Mouse (Mus musculus) layer of hippocampus, adult 9-10 months (tissue): ENCODE measurements around the gene Eif1ad.
"Not testable (repeated sequence)": the region's sequence is repeated elsewhere in the genome, so short reads cannot be mapped to it uniquely, and the experiment has no call there.

Source experiments
- DNase-seq: peaks from one replicate; pipeline ENCODE4 v3.0.0; 2022; ENCODE audit warnings: low spot score

Eif1ad gene

GRCm38 (mm10) chr19:5377446-5377845 is 10.9 kb downstream of the Eif1ad start:
- peak; percentile 61 for DNase-seq

DNA sequence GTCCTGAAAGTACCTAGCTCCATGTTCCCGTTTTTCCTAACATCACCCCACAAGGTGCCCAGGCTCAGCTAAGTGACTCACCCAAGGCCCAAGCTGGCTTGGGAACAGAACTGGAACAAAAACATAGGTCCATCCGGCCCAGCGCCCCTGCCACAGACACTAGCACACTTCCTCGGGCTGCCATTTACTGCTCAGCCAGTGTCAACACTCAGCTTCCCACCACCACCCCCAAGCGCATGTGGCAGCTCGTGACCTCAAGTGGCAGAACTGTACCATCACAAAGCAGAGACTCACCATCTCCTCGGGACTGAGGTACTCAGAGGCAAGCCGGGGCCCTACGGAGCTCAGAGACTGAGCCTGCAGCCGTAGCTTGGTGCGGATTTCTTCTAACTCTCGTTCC is 16.8 kb downstream of the Eif1ad start:
- DNase-seq, result no peak

- DNase-seq, result no peak
These were observed 18.2 kb downstream of the Eif1ad start for GRCm38 (mm10) chr19:5384715-5385114.

DNA sequence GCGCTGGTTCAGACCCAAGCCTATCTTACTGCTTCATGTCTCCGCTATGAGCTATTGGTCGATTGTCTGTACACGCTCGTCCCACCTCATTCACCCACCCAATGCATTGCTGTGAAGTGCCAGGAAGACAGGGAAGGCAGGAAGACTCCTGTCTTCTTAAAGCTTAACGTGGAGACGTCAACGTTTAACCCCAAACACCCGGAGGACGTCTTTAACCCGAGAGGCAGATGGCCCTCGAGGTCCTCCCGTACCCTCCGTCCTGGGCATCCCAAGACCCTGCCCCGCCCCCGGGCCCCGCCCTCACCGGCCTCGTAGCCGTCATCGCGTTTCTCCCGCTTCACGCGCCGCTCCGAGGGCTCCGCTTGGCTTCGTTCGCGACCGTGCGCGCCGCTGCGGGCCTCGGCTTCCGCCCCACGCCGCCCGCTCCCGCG is 21.5 kb downstream of the Eif1ad start:
- DNase-seq, result no peak

DNA sequence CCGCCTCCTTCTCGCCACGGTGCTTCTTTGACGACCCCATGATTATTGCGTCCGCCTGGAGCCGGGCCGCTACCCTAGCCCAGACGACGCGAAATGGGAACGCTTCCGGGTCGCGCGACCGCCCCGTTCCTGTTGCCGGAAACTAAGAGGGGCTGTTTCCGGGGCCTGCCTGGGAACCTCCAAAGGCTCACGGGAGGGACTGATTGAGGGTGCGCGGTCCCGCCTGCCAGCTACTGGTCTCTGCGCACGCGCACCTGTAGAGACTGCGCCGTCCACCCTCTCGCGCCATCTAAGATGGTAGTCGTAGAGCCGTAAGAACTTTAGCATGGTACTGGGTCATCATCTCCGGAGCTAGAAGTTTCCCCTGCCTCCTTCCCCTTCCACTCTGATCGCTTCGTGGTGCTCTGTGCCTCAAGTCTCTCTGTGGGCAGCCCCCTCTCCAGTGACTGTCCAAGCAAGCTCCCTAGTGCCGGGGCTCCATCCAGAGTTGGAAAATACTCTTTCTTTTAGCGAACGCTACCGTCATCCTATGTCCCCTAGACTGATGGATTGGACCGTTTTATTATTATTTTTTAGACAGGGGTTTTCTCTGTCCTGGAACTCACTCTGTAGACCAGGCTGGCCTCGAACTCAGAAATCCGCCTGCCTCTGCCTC is 22.2 kb downstream of the Eif1ad start, which contains the start of gene Sart1:
Sart1 (minus strand) TSS at position 116 of the 655 bp plus-strand sequence.
- DNase-seq, result peak; percentile 89

- DNase-seq, result no peak
These were observed 23.1 kb downstream of the Eif1ad start for GRCm38 (mm10) chr19:5389647-5390046.

- DNase-seq, result no peak
These were observed 23.9 kb downstream of the Eif1ad start for GRCm38 (mm10) chr19:5390416-5390815.

- DNase-seq, result no peak
These were observed 26.4 kb downstream of the Eif1ad start for GRCm38 (mm10) chr19:5392892-5393291.

DNA sequence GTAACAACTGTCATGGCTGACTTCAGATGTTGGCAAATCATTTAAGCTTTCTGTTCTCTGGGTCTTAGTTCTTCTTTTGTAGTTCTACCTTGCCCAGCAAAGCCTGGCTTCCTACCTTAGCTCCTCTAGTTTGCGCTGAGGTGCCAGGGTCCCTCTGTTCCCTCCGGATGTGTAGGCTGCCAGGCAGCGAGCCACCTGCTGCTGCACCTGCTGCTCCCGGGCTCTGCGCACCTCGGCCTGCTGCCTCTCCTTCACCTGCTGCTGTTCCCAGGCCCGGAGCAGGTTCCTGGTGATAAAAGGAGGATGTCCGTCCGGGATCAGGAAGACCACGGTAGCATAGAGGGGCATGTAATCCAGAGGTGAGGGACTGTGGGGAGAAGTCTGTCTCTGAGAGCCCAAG is 27.6 kb downstream of the Eif1ad start:
- DNase-seq, result no peak

- DNase-seq, result no peak
These were observed 28.8 kb downstream of the Eif1ad start for GRCm38 (mm10) chr19:5395371-5395770.

- DNase-seq, result not testable (repeated sequence)
These were observed 34.5 kb downstream of the Eif1ad start for GRCm38 (mm10) chr19:5401073-5401472.

GRCm38 (mm10) chr19:5402293-5402692 is 35.8 kb downstream of the Eif1ad start, which contains the start of gene Tsga10ip:
TSS of gene Tsga10ip (minus strand) at chr19:5402526.
- no peak for DNase-seq

DNA sequence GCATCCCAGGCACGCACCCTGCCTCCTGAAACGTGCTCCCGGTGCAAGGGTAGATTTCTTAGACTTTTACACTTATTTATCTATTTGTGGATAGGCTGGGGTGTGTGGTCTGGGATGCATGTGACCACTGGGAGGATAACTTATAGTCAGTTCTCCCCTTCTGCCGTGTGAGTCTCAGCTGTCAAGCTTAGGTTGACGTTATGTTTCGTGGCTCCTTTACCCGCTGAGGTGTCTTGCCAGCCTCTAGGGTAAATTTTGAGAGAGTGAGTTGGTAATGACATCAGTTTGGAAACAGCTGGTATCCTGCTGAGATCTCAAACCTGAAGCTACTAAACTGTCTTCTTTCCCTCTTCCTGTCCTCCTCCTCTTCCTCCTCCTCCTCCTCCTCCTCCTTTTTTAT is 39.4 kb downstream of the Eif1ad start:
- no peak for DNase-seq

- DNase-seq, result not testable (repeated sequence)
These were observed 40.1 kb downstream of the Eif1ad start for GRCm38 (mm10) chr19:5406531-5407126.

GRCm38 (mm10) chr19:5407133-5407532 is 40.6 kb downstream of the Eif1ad start:
- DNase-seq, result no peak

DNA sequence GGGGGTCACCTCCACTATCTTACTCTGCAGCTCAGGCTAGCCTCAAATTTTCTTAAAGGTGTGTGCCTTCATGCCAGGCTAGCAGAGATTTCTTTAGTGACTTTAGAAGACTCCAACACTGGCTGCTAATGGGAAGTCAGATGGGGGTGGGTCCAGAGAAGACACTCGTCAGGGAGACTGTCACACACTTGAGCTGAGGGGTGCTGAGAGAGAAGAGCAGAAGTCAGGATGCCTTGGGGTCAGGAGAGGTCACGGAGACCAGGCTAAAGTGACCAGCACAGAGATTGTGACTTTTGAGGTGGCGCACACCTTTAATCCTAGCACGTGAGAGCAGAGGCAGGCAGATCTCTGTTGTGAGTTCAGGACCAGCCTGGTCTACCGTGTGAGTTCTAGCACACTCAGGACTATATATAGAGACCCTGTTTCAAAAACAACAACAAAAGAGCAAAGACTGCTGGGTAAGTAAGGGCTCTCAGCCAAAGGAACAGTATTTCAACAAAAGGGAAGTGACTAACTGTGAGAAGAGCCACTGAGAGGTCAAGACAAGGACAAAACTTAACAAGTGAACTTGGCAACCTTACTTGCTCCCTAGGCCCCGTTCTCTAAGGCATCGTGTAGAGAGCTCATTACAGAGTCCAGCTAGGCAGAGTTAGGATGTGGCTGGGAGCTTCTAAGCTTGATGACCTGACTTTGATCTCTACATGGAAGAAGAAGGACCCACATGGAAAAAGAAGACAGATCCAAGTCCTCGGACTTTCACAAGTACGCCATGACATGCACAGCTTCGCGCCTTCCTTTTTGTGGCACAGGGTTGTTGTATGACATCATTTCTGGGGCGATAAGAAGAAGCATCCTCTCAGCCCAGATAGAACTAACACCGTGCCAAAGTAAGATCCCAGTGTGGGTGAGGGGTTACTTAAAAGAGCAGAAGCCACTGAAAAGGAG is 41.8 kb downstream of the Eif1ad start:
- DNase-seq, result no peak

DNA sequence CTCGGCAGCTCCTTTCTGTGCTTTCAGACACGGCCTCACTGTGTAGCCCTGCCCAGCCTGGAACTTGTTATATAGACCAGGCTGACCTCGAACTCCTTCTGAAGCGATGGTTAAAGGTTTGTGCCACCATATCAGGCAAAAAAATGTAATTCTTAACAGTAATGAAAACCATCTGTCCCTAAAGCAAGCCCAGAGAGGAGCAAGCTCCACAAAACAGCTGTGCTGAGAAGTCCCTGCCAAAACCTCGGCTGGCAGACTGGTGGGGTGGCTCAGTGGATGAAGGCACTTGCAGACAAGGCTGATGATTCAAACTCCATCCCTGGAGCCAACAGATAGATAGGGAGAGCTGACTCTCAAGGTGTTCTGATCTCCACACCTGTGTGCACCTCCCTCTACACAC is 42.5 kb downstream of the Eif1ad start:
- DNase-seq, result no peak

GRCm38 (mm10) chr19:5410641-5411040 is 44.1 kb downstream of the Eif1ad start:
- DNase-seq, result no peak

GRCm38 (mm10) chr19:5411961-5412360 is 45.4 kb downstream of the Eif1ad start:
- no peak for DNase-seq

DNA sequence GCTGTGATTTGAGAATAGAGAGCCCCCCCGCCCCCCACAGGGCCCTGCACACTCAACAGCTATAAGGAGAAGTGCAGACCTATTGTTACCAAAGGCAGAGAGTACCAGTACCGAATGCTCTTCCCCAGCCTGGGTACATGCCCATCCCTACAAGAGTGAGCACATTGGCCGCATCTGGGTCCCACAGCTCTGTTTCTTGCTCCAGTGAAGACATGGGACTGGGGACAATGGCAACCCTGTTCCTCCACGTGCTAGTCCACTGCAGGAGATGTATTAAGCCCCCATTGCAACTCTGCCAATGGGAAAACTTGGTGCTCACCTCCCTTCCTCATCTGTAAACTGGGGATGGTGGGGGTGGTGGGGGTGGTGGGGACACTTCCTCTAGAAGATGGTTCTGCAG is 47.3 kb downstream of the Eif1ad start:
- no peak for DNase-seq

GRCm38 (mm10) chr19:5414534-5414957 is 48.0 kb downstream of the Eif1ad start:
- DNase-seq, result no peak

DNA sequence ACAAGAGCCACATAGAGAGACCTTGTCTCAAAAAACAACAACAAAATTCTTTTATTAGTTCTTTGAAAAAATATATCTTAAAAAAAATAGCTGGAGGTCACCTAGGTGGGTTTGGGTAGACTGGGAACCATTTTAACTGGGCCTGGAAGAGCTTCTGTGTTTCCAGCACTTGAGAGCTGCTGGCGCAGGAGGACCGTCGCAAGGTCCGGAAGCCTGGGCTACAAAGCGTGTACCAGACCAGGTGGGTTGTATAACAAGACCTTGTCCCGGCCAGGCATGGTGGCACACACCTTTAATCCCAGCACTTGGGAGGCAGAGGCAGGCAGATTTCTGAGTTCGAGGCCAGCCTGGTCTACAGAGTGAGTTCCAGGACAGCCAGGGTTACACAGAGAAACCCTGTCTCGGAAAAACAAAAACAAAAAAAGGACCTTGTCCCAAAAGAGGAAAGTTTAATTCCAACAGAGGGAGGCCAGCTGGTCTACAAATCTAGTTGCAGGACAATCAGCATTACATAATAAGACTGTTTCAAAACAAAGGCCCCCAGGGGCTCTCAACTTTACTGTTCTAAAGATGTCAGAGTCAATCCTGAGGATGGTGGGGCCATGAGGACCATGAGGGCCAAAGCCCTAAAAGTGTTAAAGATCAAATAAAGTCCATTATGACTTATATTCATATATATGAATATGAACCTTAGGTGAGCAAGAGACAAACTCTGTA is 52.4 kb downstream of the Eif1ad start:
- no peak for DNase-seq
